Mouse (Mus musculus) liver, embryonic 14.5 days (tissue): ENCODE results near the gene Gpr162. TPM values are rescaled to one million over a fixed set of nuclear protein-coding genes. Genes with fewer than 3 reads are reported as not detected.

ENCODE experiments used
- ATAC-seq: fragments of 200-750 bp; cut with Nextera tagmentation; 2 replicates; pipeline ENCODE4 v1.8.0; 2017; ENCODE audit warnings: moderate number of reproducible peaks, mild to moderate bottlenecking, moderate library complexity; ENCODE audit not compliant: insufficient read depth
- DNase-seq, 3 experiments: peaks; one replicate each; pipeline ENCODE4 v3.0.0-alpha.2; 2012 to 2013; ENCODE audit warnings: low read depth in 3 of 3, low spot score in 3 of 3
- H3K27ac ChIP-seq: fragments of 300-500 bp; sonication (generic); 2 replicates; pipeline ENCODE4 v1.5.1; 2014; ENCODE audit warnings: moderate library complexity, mild to moderate bottlenecking, control low read depth, inconsistent platforms
- H3K27me3 ChIP-seq: fragments of 300-500 bp; sonication (generic); 2 replicates; pipeline ENCODE4 v1.6.1; 2014; ENCODE audit warnings: mild to moderate bottlenecking, low read length, moderate library complexity; ENCODE audit not compliant: control insufficient read depth, insufficient read depth
- H3K36me3 ChIP-seq: fragments of 300-500 bp; sonication (generic); replicated peaks from 2 replicates; pipeline ENCODE4 v1.6.1; 2014; ENCODE audit warnings: low read depth; ENCODE audit not compliant: control insufficient read depth, insufficient read depth
- H3K4me1 ChIP-seq, 2 experiments: fragments of 200-500 bp in 1 of 2; fragments of 300-500 bp in 1 of 2; sonication (generic) in 1 of 2; replicated peaks; 2 replicates each; pipeline ENCODE4 v1.6.1; 2012 to 2014; ENCODE audit warnings: antibody characterized with exemption in 1 of 2, inconsistent platforms in 1 of 2, low read length in 1 of 2; ENCODE audit not compliant: control insufficient read depth in 2 of 2, insufficient read depth in 2 of 2
- H3K4me2 ChIP-seq: fragments of 300-500 bp; sonication (generic); 2 replicates; pipeline ENCODE4 v1.6.1; 2014; ENCODE audit warnings: low read depth, mild to moderate bottlenecking, control low read depth, moderate library complexity
- H3K4me3 ChIP-seq, 2 experiments: fragments of 200-500 bp in 1 of 2; fragments of 300-500 bp in 1 of 2; sonication (generic) in 1 of 2; 2 replicates each; pipeline ENCODE4 v1.5.1; 2012 to 2014; ENCODE audit warnings: low read depth in 2 of 2, low read length in 2 of 2, mild to moderate bottlenecking in 2 of 2, control low read depth in 1 of 2, inconsistent platforms in 1 of 2, moderate library complexity in 1 of 2; ENCODE audit not compliant: insufficient read depth in 1 of 2
- H3K9ac ChIP-seq: fragments of 300-500 bp; sonication (generic); replicated peaks from 2 replicates; pipeline ENCODE4 v1.6.1; 2014; ENCODE audit warnings: mild to moderate bottlenecking, control low read depth, moderate library complexity
- H3K9me3 ChIP-seq: fragments of 300-500 bp; sonication (generic); 2 replicates; pipeline ENCODE4 v1.6.1; 2016; ENCODE audit warnings: low read length, mixed read lengths; ENCODE audit not compliant: control insufficient read depth
- CTCF ChIP-seq: IDR thresholded peaks from 2 replicates; pipeline ENCODE4 v1.5.1; 2016; ENCODE audit warnings: antibody characterized with exemption, low read depth, control low read depth
- EP300 ChIP-seq: IDR thresholded peaks from 2 replicates; pipeline ENCODE4 v1.6.1; 2016; ENCODE audit warnings: antibody characterized with exemption, low read depth
- WGBS: fragments of 180-500 bp; shearing (Covaris S2); extraction: QIAGEN DNeasy Blood & Tissue Kit; methylation state at CpG from one replicate; pipeline ENCODE4 v1.1.7; 2014; ENCODE audit not compliant: insufficient replicate concordance; 5-methylcytosine and 5-hydroxymethylcytosine counted together
- polyA plus RNA-seq, 2 experiments: library from polyadenylated mRNA; depleted of rRNA in 1 of 2; stranded (reverse) in 1 of 2; unstranded in 1 of 2; fragments of >200 nt; fragmentation: Nextera tagmentation in 1 of 2; extraction: Ambion mirVana in 1 of 2; gene quantifications; 2 replicates each; pipeline versions ENCODE4 v1.2.1 to v1.2.3; 2012 to 2014

Gene Gpr162
- polyA plus RNA-seq, 2 experiments: 0.03 TPM; not detected in 1

DNA sequence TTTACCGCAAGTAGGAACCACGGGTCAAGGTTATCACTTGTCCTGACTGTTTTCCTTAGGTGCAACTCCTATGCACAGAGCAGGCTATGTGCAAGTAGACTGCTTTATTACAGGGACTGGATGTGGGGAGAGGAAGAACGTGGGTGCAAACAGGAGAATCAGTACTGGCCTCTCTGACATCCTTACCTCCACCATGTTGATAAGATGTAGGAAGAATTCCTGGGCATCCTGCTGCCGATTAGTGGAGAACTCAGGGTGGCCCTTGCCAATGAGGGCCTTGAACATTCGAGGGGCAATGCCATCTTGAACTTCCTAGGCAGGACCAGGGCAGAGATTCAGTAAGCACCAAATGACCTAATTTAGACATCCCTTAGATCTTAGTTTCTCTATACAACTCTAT lies 42.9 kb downstream of the Gpr162 start:
- Histone ChIP-seq H3K9ac (no peak overlapping the region), H3K9me3 (no peaks in the 10 kb centered on the region), H3K27ac (no peak overlapping the region), H3K4me2 (no peak overlapping the region), H3K27me3 (no peaks in the 10 kb centered on the region), H3K4me1 (no peaks in the 10 kb centered on the region), H3K36me3 (peaks cover 50% of the 10 kb centered on the region), H3K4me3 (no peak overlapping the region)
- TF ChIP-seq CTCF (no peak), EP300 (no peak)
- WGBS: 82% methylated on average over 5 of the region's 5 CpGs
- no peak for ATAC-seq
- DNase-seq: no peak

DNA sequence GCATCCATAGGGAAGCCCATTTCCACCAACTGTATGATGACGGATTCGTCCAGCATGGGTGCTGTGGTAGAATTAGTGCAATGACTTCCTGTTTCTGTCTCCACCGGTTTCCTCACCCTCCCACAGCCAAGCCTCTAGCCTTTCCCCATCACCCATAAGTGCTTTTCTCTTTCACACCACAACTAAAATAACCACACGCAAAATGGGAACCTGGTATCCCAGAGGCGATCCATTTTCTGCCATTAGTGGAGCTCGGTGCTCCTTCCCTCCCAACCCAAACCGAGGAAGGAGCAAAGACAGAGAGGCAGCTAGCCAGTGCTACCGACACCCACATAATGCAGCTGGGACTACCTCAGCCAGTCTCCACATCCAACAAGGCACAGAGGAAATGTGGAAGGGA lies 45.8 kb downstream of the Gpr162 start:
- ATAC-seq: no peak
- TF ChIP-seq EP300: no peak
- no peak for TF ChIP-seq CTCF
- H3K27ac ChIP-seq: no peak overlapping the region
- 58% methylated on average over 8 of the region's 8 CpGs for WGBS
- H3K9me3 ChIP-seq: no peaks in the 10 kb centered on the region
- DNase-seq: no peak
- no peak overlapping the region for H3K4me2 ChIP-seq
- no peak overlapping the region for H3K4me3 ChIP-seq
- H3K4me1 ChIP-seq: peaks cover 5% of the 10 kb centered on the region in 2 experiments
- peaks cover 32% of the 10 kb centered on the region for H3K36me3 ChIP-seq
- no peak overlapping the region for H3K9ac ChIP-seq
- H3K27me3 ChIP-seq: no peaks in the 10 kb centered on the region

DNA sequence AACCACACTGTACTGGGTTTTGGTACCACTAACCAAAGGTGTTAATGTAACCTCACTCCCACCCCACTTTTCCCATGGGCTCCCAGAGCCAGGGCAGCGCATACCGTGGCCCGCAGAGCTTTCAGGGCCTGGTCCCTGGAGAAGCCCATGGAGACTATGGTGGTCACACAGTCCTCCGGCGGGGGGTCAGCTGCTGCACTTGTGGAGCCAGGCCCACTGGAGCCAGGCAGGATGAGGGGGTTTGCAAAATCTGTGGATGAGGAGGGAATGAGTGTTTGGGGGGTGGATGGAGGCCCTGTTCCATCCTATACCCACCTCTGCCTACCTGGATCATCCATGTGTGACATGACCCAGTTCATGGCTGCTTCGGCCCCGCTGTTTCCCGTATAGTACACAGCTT lies 46.2 kb downstream of the Gpr162 start:
- ATAC-seq (no peak), DNase-seq (no peak)
- WGBS: 89% methylated on average over 8 of the region's 8 CpGs
- Histone ChIP-seq H3K9me3 (no peaks in the 10 kb centered on the region), H3K9ac (no peak overlapping the region), H3K27me3 (no peaks in the 10 kb centered on the region), H3K4me3 (no peak overlapping the region), H3K4me2 (no peak overlapping the region), H3K27ac (no peak overlapping the region), H3K36me3 (peaks cover 34% of the 10 kb centered on the region), H3K4me1 (peaks cover 8 to 9% of the 10 kb centered on the region in 2 experiments)
- TF ChIP-seq CTCF: no peak
- no peak for TF ChIP-seq EP300

DNA sequence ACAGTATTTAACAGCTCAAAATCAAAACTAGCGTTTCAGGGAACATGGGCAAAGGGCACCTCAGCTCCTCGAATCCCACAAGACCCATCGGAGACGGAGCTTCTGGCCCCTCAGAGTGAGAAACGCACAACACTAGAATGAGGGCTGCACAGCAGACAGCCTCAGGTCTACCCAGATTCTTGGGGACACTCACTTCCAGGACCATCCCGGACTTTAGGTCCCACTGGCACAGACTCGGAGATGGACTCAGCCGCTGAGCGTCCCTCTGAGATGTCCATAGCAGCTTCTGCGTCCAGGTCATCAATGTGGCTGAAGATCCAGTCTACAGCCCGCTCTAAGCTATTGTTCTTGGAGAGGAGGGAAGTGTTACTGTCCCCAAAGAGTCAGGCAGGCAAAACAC lies 46.7 kb downstream of the Gpr162 start:
- H3K27ac ChIP-seq: no peak overlapping the region

DNA sequence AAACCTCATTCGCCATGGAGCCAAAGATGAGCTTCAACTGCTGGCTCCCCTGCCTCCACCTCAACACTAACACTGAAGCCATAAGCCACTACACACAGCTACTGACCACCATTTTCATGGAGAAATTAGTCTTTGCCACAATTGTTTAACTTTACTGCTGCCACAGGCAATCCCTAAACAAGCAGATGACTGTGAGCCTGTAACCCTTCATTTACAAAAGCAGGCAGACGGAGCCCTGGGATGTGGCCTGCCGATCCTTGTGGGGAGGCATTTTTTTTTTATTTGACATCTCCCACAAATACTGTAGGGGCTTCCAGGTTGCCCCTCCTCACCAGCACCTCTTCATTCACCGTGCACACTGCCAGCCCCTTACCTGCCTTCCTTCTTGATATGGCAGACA lies 47.2 kb downstream of the Gpr162 start:
- ATAC-seq (no peak), DNase-seq (no peak)

More for the DNA sequence above, 46.7 kb downstream of the Gpr162 start:
- Histone ChIP-seq H3K4me2 (no peak overlapping the region), H3K4me3 (no peak overlapping the region), H3K9ac (no peak overlapping the region), H3K9me3 (no peaks in the 10 kb centered on the region), H3K27me3 (no peaks in the 10 kb centered on the region), H3K4me1 (peaks cover 11 to 12% of the 10 kb centered on the region in 2 experiments), H3K36me3 (peaks cover 38% of the 10 kb centered on the region)
- TF ChIP-seq CTCF (no peak), EP300 (no peak)
- 86% methylated on average over 11 of the region's 11 CpGs for WGBS
- no peak for ATAC-seq
- no peak for DNase-seq

More for the DNA sequence above, 47.2 kb downstream of the Gpr162 start:
- Histone ChIP-seq H3K36me3 (peaks cover 38% of the 10 kb centered on the region), H3K9me3 (no peaks in the 10 kb centered on the region), H3K27me3 (no peaks in the 10 kb centered on the region), H3K4me3 (no peak overlapping the region), H3K9ac (no peak overlapping the region), H3K27ac (no peak overlapping the region), H3K4me1 (peaks cover 11 to 16% of the 10 kb centered on the region in 2 experiments), H3K4me2 (no peak overlapping the region)
- TF ChIP-seq CTCF (no peak), EP300 (no peak)
- 85% methylated on average over 4 of the region's 4 CpGs for WGBS
